Mouse (Mus musculus): ENCODE data around the gene Cpa1.

Gene Cpa1

DNA sequence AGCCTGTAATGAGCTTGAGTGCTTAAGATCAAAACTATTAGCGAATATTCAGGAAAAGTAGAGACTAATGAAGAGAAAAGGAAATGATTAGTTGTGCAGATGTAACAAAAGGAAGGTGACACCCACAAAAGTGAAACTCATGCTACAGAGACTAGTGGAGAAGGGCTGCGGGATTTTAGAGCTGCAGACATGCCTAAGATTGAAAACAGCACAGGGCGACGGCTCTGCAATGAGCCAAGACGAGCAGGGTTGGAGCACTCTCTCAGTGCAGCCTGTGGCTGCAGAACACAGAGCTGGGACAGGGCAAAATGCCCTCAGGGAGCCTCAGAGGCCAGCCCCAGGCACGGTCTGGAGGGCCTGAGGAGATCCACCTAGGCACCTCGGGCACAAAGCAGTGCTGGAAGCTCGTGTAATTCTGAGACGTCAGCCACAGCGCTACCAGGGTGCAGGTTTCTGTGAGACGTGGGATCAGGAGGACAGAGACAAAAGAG is 36.3 kb downstream of the Cpa1 start:
- DNase-seq = no peak

DNA sequence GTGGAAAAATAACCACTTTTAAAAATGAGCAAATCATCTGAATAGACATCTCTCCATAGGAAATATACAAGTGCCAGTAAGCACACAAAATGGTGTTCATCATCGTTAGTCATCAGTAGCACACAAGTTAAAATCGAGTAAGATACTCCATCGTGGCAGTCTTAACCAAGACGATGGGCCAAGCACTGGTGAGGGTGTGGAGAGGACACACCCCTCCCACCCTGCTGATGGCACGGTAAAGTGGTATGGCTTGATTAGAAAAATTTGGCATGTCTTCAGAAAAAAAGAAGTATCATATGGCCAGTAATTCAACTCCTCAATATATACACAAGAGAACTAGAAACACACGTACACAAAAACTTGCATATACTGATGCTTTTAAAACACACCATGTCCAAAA is 37.5 kb downstream of the Cpa1 start:
- no peak for DNase-seq

DNA sequence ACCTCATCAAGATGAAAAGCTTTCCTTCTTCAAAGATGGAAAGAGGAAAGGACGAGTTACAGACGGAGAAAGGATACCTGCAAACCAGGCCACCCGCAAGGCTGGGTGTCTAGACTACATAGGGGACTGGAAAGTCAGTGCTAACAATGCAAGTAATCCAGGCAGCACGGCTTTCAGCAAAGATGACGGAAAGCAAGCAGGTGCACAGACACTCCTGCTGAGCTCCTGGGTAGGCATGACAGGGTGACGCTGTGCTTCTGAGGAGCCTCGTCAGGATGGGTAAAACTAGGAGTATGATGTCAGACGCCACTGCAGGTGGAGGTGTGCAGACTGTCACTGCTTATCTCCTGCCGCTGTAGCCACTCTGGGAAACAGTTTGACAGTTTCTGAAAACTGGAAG is 38.6 kb downstream of the Cpa1 start:
- no peak for DNase-seq

DNA sequence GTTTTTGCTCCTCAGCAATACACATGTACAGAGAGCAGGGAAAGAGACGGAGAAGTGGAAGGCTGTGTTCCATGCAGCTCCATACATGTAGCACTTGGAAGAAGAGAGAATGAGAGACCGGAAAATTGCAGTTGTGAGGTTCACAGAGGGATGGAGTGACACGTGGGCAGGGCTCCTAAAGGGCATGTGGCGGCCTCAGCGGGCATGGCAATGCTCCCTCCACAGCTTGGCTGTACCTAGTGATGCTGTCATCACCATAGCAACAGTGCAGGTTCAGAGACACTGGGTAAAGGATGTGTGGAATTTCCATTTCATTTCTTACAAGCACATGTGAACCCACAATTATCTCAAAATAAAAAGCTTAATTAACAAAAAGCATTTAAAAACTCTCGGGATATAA is 39.5 kb downstream of the Cpa1 start:
- DNase-seq = no peak

DNA sequence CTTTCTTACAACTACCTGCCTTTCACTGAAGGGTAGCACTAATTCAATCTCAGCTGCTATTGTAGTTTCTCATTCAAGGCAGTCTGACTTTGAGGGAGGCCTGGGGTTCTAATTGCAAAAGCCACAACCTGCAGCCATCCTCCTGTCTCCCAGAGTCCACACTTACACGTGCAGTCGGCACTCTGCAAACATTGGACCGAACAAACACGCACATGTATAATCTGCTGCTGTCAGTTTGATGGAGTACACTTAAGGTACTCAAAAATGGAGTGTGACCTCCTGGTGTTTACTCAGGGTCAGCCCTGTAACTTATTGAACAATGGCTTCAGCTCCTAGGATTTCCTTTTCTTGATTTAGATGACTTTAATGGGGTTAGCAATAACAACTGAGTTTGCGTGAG is 40.5 kb downstream of the Cpa1 start:
- DNase-seq = no peak

DNA sequence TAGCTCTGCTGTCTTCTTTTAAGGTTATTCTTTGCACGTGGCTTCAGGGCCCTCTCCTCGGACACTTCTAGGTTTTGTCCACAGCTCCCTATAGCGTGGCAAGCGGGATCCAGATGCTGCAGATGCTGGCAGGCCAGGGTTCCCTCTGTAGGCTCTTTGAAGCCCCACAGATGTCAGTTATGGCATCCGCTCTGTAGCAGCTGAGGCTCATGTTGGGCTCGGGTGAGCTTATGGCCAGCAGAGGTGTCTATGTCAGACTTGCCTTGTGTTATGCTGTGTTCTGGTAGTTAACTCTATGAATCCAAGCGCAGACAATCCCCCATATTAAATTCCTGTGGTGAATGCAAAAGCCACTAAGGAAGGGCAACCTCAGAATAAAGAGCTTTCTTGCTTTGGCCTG is 41.4 kb downstream of the Cpa1 start:
- DNase-seq = no peak

DNA sequence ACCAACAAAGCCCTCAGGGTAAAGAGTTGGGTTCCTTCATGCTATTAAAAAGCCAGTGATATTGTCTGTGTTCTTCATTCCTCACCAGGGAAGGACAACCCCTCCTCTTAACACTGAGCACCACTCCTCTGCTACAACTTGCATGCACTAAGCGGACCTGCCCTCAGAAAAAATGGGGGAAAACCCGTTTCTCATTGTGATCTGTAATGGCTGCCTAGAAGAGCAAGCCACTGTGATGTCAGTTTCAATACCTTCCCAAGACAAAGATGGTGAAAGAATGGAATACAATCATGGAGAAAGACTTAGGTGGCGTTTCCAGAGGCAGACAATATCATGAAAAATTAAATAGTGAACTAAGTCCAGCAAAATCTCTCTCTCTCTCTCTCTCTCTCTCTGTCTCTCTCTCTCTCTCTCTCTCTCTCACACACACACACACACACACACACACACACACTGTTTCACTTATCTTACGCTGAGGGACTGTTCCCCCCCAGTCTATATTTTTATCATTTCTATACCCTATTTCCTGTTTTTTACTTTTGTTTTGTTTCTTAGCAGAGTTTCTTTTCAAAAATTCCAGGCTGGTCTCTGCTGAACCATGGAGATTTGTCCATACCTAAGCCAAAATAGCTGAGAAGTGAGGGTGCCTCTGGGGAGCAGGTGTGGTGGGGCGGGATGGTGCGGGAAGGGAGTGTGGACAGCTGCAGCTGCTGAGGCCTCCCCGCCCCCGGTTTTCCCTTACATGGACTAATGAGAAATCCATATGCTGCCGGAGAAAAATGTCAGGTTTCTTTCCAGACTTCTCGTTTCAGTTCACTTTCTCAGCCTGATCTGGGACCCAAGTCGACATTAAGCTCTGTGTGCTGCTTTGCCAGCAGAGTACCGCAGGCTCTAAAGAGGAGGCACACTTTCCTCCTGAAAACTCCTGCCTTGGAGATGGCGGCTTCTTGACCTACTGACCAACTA is 43.2 kb downstream of the Cpa1 start:
- peak; percentile 22 for DNase-seq

DNA sequence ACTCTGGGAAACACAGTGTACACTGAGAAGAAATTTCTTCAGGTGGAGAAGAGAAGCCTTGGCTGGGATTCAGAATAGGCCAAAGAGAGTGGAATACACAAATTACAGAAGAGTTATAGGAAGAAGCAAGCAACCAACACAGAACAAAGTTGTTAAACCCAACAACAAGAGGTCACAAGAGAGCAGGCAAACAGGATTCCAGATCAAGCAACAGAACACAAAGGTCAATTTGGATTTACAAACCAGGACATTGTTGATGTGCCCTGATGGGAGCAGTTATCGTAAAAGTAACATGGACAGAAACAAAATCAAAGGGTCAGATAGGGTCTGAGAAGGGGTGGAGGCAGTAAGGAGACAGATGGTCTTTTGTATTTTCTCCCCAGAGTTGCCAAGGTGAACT is 45.6 kb downstream of the Cpa1 start:
- no peak for DNase-seq

DNA sequence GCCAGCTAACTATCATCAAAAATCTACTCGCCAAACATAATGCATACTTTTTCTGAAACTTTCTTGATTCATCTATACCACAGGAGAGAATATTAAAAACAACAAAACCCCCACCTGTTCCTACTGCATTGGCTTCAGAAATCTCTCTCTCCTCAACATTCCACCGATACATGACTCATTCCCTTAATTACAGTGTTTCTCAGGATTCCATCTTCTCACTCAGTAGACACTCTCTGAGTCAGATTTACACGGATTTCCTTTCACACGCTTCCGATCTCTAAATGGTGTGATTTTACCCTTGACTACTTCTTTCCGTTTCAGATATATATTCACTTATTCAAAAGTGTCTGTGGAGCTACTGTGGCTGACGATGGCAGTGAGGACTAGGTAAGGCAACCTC is 48.2 kb downstream of the Cpa1 start:
- no peak for DNase-seq

DNA sequence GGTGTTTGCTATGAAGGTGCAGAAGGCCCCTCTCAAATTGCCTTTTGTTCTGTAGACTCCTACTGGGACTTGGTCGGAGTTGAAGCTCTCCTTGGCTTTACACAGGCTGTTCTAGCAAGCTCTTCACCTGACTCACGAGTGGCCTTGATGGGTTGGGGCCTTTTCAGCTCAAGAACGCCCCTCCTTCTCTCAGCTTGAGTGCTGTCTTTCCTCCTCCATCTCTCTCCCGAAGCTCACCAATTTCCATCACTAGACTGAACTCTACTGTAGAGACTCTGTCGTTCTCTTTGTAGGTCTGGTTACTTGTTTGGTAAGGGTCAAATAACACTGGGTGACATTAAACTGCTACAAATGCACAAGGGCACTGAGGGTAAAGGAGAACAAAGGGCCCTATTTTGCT is 53.8 kb downstream of the Cpa1 start:
- DNase-seq = no peak

DNA sequence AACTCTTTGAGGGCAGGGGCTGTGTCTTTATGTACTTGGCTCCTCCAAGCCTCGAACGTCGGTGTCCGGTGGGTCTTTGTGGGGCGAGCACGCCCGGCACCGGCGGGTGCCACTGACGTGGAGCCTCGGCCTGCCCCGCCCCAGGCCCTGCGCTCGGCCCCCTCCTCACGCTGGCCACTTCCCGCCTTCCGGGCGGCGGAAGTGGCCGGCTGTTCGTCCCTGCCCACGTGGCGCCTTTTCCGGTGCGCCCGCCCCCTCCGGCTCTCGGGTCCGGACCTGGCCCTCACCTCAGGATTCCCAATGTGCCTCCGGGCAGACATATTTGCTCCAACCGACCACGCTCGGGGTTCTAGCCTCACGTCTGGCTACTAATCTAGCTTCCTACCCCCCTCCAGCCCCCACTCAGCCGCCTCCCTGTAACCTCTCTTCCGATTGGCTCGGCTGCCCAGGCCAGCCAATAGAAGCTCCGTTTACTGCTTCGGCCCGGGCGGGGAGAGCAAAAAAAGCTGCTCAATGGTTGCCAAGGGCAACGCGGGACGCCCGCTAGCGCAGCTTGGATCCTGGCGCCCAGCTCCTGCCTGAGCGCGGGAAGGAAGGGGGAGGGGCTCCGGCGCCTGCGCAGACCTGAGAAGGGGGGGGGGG is 54.5 kb downstream of the Cpa1 start, which contains the start of gene Cep41:
Gene Cep41 (minus strand): TSS at position 400 of the 642 bp plus-strand sequence.
- DNase-seq = peak; percentile 98

DNA sequence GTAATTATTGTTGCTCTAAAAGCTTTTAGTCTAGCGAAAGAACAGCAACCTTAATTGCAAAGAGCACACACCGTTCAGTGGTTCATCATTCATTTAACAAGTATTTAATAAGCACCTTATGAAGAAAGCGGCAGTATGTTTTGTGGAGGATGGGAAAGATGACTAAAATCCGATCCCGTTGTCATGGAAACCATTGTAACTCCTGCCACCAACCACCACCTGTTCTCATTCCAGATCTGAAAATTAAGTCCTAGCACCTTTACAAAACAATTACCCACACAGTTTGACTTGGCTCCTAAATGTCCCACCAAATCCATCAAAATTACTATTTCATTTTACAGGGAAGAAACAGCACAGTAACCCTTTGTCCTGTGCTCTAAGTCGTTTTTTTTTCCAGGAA is 55.2 kb downstream of the Cpa1 start:
- no peak for DNase-seq
